Mouse (Mus musculus) olfactory bulb, adult 2 months (tissue): ENCODE results near the gene Defa36.
"Not testable (repeated sequence)": the region's sequence is repeated elsewhere in the genome, so short reads cannot be mapped to it uniquely, and the experiment has no call there.

Experiments used
- CTCF ChIP-seq: fragments of 200-500 bp; IDR thresholded peaks from 2 replicates; pipeline ENCODE4 v1.5.1; 2012; ENCODE audit warnings: low read depth, mild to moderate bottlenecking, low read length, moderate library complexity; ENCODE audit not compliant: insufficient read depth
- POLR2A ChIP-seq: fragments of 200-500 bp; IDR thresholded peaks from 2 replicates; pipeline ENCODE4 v1.6.1; 2012; ENCODE audit warnings: mild to moderate bottlenecking, low read depth, low read length, moderate library complexity; ENCODE audit not compliant: insufficient read depth

DNA sequence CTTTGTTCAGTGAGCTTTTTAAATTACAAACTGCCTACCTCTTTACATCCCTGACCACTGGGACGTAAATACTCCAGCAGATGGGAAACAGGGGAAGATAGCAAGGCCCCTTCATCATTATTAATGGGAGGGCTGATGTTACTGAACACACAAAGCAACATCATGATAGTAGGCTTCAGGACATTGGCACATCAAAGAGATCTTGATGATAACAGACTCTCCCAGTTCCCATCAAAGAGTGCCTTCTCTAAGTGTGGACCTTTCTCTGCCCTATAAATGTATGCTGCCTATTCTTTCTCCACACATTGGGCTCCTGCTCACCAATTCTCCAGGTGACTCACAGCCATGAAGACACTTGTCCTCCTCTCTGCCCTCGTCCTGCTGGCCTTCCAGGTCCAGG is 35.7 kb upstream of the Defa36 start, which contains the start of gene Defa33:
- not testable (repeated sequence) for TF ChIP-seq CTCF, POLR2A
